Mouse (Mus musculus): ENCODE data around the gene Atad5. TPM values are rescaled to one million over a fixed set of nuclear protein-coding genes. Genes with fewer than 3 reads are reported as not detected.
"Not testable (repeated sequence)": the region's sequence is repeated elsewhere in the genome, so short reads cannot be mapped to it uniquely, and the experiment has no call there.

The Atad5 gene
- total RNA-seq, 2 experiments from 2014 or later, result 2.7 to 3.0 TPM

DNA sequence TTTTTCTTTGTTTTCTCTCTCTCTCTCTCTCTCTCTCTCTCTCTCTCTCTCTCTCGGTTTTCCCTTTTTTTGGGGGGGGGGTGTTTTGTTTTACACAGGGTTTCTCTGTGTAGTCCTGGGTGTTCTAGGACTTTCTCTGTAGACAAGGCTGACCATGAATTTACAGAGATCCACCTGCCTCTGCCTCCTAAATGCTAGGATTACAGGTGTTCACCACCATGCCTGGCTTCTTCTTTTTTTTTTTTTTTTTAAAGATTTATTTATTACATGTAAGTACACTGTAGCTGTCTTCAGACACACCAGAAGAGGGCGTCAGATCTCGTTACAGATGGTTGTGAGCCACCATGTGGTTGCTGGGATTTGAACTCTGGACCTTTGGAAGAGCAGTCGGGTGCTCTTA is 59.8 kb downstream of the Atad5 start:
- DNase-seq (ENCODE audit: low spot score in 2 of 2), result not testable (repeated sequence)

DNA sequence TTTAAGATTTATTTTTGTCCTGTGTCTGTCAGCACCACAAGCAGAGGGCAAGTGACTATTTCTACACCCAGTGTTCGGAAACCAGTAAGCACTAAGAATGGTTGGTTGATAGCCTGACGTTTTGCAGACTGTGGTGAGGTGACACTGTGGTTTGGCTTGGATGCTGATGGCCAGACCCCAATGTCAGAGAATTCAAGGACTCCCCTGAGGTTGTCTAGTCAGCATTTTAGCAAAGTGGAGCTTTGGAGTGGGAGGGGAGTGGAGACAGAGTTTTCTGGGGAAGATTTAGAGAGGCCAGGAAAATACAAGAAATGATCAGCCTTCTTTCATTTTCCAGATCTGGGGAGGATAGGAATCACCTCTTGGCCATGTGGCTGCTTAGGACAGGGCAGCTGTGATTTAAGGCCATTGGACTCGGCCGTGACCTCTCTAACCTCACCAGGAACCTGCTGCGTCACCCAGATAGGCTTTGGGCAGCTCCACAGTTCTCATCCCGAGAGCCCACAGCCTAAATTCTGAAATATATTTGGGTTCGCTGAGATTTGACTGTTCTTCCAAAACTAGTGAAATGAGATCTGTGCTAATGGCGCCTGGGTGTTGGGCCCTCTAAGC is 60.3 kb downstream of the Atad5 start:
- DNase-seq (ENCODE audit: low spot score in 2 of 2), result no peak

DNA sequence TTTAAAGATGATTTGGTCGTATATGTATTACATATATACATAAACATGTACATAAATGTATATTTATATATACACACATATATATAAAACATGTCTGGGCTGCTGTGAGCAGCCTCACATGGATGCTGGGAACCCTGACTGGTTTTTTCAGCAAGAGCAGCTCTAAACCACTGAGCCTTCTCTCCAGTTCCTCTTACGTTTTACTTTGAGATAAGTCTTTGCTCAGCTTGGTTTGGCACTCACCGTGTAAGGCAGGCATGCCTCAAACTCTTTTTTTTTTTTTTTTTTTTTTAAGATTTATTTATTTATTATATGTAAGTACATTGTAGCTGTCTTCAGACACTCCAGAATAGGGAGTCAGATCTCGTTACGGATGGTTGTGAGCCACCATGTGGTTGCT is 61.4 kb downstream of the Atad5 start:
- DNase-seq (ENCODE audit: low spot score in 2 of 2), result no peak

DNA sequence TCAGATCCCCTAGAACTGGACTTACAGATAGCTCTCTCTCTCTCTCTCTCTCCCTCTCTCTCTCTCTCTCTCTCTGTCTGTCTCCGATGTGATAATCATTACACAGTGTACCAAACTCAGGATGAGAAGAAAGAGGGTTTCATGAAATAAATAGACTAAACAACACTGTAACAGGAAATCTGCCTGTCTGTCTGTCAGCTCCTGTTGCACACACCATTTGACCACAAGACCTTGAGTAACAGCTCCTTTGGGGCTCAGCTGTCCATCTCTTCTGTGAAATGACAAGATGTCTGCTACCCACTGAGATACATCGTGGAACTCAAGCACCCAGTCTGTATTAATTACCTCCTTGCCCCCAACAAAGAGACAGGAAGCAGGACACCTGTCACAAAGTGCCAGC is 62.3 kb downstream of the Atad5 start:
- DNase-seq (ENCODE audit: low spot score in 2 of 2), result no peak

DNA sequence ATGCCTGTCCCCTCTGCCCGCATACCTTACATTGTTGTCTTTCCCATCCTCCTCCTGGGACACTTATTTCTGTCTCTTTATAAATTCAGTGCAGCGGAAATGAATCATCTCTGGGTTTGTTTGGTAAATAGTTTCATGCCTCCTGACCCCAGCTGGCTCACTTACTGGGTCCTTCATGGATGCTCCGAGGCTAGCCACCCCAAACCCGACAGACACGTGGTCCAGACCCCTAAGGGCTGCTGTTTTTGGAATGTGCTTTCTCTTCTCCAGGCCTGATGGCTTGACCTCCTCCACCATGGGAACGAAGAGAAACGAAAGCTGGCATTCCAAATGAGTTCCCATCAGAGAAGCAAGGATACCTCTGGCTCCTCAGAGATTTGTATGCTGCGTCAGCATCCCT is 63.2 kb downstream of the Atad5 start:
- no peak for DNase-seq (ENCODE audit: low spot score in 2 of 2)

DNA sequence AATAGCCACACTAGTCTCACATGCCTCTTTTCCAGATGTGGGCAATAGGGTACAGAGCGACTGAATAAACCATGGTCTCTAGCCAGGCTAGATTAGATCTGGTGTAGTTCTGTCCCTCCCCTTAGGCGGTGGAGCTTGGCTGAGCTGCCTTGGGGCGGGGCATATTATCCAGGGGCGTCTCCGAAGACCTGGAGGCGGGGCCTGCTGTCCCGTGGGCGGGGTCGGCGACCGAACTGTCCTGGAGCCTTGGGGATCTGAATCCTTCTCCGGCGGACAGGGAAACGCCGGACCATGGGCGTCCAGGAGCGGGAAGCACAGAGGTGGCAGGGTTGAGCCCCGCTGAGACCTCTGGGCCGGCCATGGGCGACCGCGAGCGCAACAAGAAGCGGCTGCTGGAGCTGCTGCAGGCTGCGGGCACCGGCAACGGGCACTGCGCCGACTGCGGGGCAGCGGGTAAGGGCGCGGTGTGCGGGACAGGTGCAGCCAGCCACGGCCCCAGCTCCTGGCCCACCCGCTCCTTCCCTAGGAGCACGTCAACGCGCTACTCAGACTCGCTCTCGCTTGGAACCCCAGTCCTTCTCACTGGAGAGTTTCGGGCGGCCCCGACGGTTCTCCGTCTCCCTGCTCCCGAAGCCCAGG is 64.8 kb downstream of the Atad5 start, which contains the start of gene Adap2:
Gene Adap2, plus strand, starts transcription at position 249 of the 639 bp plus-strand sequence.
- DNase-seq (ENCODE audit: low spot score in 2 of 2), result peak; percentile 47 to 54

DNA sequence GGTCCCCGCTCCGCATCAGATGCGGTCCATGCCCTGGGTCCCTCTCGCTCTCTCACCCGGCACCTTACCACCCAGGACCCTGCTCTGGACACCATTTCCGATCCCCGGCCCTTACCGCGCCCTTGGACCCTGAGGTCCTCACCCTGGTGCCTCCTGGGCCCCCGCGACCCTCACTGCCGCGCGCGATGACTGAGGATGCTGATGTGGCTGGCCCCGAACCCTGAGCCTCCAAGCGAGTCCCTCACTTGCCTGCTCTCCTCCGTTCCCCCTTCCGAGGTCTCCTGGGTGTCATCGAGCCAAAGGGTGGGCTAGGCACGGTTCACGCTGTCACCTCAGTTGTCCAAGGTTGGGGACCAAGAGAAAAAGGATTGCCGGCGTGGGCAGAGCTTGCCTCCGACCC is 65.3 kb downstream of the Atad5 start:
- DNase-seq (ENCODE audit: low spot score in 2 of 2), result no peak

DNA sequence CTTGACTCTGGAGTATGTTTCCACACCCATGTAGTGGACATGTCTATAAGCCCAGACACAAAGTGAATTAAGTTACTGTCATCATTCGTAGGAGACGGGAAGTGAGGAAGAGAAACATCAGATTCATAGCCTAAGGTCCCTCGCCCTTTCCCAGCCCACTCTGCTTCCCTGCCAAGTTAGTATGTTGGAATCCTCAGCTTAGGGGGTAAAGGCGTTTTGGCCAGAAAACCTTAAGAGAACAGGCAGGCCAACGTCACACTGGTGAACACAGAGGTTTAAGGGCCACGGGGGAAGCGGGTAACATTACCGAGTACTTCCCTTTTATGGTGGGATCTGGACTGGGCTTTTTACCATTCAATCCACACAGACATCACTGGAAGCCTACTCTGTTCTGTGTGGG is 66.3 kb downstream of the Atad5 start:
- DNase-seq (ENCODE audit: low spot score in 2 of 2), result no peak

DNA sequence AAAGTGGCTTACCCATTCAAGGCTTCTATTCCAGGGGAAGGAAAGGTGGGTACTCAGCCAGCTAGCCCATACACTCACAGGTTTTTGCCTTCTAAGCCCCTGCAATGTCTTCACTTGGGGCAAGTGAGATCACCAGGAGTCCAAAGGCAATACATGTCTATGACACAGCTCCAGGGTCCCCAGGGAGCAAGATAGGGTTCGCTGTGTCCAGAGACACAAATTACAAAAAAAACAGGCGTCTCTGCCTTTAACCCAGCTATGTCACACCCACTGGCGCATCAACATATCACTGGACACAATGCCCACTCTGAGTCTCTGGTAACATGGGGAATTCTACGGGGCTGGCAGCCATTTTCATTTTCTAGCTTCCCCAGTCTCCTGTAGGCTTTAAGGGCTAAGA is 66.8 kb downstream of the Atad5 start:
- no peak for DNase-seq (ENCODE audit: low spot score in 2 of 2)

DNA sequence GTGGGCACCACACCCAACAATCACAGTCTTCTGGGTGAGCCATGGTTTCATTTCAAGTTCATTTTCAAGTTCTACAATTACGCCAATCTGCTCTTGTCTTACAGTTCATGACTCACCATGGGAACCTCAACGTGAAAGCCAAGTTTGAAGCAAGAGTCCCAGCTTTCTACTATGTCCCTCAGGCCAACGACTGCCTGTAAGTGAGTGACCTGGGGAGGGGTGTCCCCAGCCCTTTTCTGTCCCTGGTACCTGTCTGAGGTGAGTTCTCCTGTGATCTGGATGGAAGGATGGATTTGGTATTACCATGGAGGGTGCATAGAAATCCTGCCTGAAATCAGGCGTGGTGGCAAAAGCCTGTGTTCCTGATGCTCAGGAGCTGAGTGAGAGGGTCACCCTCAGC is 67.6 kb downstream of the Atad5 start:
- DNase-seq (ENCODE audit: low spot score in 2 of 2), result no peak

DNA sequence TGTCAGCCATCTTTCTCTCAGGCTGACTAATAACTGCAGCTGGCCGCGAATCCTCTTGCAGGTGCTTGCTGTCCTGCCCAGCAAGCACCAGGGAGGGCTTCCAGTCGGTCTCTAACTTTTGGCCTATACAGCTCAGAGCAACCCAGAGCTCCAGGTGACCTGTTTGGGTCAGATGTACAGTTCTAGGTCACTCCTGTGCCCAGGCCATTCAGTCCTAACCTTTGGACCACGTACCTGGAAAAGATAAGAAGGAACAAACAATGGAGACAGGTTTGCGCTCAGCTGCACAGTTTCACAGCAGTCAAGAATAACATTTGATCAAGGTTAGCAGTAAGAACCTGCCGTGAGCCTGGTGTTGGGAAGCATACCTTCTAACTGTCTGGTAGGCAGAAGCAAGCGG is 69.8 kb downstream of the Atad5 start:
- no peak for DNase-seq (ENCODE audit: low spot score in 2 of 2)

DNA sequence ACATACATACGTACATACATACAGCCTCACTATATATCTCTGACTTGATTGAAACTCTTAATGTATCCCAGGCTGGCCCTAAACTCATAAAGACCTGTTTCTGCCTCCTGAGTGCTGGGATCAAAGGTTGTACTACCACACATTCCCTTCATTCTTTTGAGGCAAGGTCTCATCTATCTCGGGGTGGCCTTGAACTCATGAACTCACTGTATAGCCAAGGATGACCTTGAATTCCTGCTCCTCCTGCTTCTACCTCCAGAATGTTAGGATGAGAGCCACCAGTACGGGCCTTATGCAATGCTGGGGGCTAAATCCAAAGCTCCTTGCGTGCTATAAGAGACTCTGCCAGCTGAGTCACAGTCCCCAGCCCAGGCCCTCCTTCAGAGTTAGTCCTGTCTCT is 71.8 kb downstream of the Atad5 start:
- DNase-seq (ENCODE audit: low spot score in 2 of 2), result no peak

DNA sequence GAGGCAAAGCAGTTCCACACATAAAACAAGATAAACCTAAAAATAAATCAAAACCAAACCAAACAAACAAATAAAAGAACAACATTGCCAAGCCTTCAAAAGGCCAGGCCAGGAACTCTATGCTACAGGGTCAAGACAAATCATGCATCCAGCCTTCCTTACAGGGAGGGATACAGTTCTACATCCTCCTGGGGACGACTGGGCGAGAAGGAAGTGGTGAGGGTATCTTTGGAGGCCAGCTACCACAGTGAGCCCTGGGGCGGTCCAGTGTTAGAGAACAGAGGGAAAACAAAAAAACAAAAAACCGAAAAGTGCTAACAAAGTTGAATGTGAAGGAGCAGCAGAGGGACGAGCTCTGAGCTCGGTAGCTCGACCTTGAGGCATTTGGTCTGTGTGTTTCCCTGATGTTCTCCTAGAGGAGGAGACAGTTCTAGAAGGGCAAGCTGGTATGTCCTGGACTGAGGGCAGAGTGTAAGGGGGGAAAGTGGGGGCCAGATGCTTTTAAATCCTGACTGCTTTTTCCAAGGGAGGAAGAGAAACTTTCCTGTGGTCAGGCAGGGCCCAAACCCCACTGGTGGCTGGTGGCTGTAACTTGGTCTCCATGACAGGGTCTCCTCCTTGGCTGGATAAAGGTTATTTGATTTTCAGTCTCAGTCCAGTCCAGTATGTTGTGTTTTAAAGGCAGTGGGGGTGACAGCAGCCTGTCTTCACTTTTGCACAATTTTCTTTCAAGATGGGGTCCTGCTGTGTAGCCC is 74.3 kb downstream of the Atad5 start:
- no peak for DNase-seq (ENCODE audit: low spot score in 2 of 2)

DNA sequence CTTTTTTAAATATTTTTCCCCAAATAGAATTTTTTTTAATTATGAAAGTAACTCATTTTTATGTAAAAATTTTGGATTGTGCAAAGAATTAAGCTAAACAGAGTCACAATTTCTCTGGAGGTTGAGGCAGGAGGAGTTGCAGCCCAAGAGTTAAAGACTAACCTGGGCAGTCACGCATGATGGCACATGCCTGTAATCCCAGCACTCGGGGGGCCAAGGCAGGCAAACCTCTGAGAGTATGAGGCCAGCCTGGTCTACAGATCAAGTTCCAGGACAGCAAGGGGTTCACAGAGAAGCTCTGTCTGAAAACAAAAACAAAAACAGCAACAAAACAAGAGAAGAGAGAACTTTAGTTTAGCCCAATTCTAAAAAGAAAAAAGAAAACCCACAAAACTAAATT is 75.0 kb downstream of the Atad5 start:
- DNase-seq (ENCODE audit: low spot score in 2 of 2), result no peak

DNA sequence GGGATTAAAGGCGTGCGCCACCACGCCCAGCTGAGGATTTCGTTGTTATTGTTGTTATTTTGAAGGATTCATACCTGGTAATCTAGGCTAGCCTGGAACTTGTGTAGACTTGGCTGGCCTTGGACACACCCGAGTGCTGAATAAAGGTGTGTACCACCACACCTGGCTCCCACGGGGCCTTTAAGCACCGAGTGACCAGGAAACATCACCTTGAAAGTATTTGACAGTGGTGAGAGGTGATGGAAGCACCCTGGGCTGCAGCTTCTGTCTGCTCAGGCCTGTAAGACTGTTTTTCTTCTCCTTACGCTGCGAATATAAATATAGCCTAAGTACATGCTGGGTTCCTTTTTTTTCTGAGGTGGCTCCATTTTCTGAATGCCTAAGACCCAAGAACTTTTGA is 78.9 kb downstream of the Atad5 start:
- no peak for DNase-seq (ENCODE audit: low spot score in 2 of 2)

DNA sequence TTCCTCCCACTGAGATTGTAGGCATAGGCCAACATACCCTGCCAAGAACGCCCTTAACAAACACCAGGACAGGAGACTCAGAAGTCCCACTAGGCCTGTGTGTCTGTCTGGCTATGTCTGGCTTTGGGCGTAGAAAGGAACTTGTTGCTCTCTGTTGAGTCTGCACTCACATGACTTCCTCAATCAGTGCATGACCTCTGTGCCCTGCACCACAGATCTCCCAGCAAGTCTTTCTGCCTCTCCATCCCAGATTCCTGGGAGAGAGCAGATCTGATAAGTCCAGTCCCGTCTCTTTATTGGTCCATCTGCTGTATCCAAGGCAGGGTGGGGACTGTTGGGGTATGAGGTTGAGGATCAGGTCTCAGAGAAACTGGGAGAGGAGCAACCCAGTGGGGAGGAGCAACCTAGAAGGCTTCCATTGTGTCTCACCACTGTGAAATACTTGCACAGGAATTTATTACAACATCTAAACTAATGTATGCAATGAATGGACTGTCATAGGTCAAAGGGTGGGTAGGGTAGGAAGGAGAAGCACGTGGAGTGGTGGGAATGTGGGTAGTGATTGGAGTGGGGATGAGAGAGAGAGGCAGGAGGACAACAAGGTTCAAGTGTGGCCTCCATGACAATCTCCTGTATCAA is 79.5 kb downstream of the Atad5 start:
- DNase-seq (ENCODE audit: low spot score in 2 of 2), result no peak

DNA sequence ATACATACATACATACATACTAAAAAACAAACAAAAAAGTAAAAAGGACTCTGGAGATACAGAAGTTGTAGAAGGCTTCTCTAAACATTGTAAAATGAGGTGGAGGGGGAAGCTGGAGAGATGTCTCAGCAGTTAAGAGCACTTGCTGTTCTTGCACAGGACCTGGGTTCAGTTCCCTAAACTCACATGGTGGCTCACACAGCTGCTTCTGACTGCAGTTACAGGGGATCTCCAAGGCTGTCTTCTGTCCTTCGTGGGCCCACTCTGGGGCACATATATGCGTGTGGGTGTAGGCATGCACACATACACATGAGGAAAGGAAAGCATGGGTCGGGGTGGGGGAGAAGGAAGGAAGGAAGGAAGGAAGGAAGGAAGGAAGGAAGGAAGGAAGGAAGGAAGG is 80.4 kb downstream of the Atad5 start:
- DNase-seq (ENCODE audit: low spot score in 2 of 2), result no peak

DNA sequence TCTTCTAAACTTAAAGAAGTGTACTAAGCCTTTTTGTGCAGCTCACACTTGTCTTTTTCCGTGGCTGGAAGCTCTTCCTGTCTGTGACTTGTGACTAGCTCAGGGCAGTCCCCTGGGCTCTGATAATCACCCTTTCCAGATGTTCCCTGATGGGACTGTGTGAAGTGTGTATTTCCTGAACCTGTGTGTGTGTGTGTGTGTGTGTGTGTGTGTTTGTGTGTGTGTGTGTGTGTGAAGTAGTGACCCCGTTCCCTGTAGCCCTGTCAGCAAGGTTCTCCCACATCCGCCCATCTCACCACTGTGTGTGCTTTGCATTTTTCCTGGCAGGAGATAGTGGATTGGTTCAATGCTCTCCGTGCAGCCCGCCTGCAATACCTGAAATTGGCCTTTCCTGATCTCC is 81.2 kb downstream of the Atad5 start:
- DNase-seq (ENCODE audit: low spot score in 2 of 2), result no peak

DNA sequence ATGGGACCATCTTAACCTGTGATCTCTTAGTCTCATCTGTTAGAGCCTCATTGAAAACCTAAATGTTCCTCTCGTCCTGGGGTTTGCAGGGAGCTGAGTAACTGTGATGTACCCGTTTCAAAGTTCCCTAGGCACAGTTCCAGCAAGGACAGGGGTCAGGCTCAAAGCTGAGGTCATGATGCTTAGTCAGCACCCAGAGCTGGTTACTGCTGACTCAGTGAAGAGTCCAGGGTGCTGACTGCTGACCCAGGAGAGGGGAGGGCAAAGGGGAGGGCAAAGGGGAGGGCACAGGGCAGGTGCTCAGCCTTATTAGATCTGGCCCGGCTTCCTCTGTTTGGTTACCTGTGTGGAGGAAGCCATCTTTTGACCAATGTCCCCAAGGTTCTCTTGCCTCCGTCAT is 82.7 kb downstream of the Atad5 start:
- no peak for DNase-seq (ENCODE audit: low spot score in 2 of 2)

DNA sequence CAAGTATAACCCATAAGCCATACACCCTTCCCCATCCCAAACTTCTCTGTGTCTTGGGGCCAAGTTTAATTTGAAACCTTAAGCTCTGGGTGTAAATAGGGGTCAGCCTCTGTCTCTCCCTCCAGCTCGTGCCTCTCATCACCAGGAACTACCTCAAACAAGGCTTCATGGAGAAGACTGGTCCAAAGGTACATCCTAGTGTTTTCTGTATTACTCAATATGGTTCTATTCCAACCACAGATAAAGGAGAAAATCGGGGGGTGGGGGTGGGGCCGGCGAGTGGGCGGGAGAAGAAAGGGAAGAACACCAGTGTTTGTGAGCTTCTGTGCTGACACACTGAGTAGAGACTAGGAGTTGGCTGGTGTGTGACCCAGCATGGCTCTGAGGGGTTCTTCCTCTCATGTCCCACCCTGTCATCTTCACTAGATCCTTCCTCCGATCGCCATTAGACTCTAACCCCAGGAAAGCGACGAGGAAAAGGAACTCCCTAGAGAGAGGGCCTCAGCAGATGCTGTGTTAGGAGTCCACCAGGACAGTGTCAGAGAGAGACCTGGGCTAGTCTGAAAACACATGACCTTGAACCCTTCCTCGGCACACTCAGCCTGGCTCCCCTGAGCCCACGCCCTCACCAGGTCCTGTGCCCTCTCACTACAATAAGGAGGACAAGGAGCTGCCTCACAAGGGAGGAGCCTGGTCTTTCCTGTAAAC is 84.9 kb downstream of the Atad5 start:
- DNase-seq (ENCODE audit: low spot score in 2 of 2), result no peak

Measured in left cerebral cortex, adult 18-20 months (tissue).